Mouse (Mus musculus) neutrophil, adult 59 days (primary cell): ENCODE data around the gene Dok4. TPM values are rescaled to one million over a fixed set of nuclear protein-coding genes. Genes with fewer than 3 reads are reported as not detected.

Source experiments
- total RNA-seq, 2 experiments: library from RNA; stranded (reverse); gene quantifications; 1 replicate in 1 of 2; 2 replicates in 1 of 2; pipeline ENCODE4 v1.2.4; 2023

Gene Dok4
- total RNA-seq, result 1 to 10 TPM in 1 of 2 experiments, under 1 TPM in 1; 0.98 to 1.5 TPM

GRCm38 (mm10) chr8:94876197-94876730, at the start of gene Dok4:
Gene Dok4 (minus strand): TSS chr8:94876330.

GRCm38 (mm10) chr8:94923405-94923804, 47.3 kb upstream of the Dok4 start, which contains the start of gene Adgrg5:
Gene Adgrg5 (plus strand): TSS chr8:94923694.

GRCm38 (mm10) chr8:94917851-94918495, 41.8 kb upstream of the Dok4 start, which contains the start of gene Ccdc102a:
Gene Ccdc102a (minus strand): TSS chr8:94918098.

DNA sequence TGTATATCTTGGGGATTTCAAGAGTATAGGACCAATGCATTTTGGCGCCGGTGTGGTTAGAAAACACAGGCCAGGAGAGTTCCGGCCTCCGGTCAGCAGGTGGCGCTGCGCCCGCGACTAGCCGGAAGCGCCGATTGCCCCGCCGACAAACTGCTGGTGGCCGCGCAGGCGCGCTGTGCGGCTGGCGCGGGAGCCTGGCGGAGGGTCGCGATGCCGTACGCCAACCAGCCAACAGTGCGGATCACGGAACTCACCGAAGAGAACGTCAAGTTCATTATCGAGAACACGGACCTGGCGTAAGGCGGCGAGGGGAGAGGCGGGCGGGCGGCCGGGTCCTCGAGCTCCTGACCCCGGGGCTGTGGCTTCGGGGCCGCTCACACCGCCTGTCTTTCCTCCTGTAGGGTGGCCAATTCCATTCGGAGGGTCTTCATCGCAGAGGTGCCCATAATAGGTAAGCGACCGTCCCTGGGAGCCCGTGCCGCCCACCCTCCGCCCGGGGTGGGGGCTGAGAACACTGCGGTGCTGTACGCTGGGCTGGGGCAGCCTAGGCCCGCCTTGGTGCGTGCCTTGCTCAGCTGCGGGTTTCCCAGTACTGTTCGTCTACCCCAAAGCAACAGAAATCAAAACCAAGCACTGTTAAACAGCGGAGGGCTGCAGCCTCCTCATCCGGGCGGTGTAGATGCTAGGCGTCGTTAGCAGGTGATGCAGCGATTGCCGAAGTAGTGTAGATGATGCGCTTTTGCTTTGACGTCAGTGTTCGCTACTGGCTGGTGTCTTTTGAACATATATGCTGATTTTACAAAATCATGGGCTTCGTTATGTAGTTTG, 18.6 kb downstream of the Dok4 start, which contains the start of gene Polr2c:
Gene Polr2c (plus strand): TSS at position 105 of the 828 bp plus-strand sequence.

DNA sequence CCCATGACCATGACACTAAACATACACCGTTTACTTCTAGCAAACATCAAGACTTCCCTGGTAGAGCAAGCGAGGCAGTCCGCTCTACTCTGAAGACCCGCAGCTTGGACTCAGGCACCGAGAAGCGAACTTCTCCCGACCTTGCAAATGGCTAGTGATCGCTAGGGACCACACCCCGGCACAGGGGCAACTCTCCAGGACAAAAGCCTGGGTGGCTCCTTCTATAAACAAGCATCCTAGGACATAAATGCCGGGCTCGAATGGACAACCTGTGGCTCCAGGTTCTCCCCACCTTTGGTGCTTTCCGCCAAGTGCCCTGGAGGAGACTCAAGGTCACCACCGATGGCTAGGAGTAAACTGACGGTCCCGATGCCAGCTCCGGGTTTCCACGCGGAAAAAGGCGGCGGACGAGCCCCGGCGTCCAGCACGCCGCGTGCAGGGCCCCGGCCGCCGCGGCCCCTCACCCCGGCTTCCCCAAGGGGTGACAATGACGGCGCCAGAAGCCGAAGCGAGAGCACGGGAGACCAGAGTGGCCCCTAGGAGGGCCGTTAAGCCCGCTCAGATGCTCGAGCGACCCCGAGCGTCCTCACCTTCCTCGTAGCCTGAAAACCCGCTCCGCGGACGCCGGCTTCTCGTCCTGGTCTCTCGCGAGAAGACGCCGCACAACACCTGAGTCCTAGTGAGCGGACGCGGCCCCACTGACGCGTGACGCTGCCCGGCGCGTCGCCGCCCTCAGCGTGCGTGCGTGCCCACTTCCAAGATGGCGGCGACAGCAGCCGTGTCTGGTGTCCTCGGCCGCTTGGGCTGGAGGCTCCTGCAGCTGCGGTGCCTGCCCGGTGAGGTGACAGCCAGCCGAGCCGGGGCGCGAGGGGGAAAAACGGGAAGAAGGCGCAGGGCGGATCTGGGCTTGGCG, 38.2 kb downstream of the Dok4 start, which contains the start of the genes Coq9 and Ciapin1:
Gene Coq9 (plus strand): TSS at position 660 of the 913 bp plus-strand sequence.
Gene Ciapin1 (minus strand): TSS at position 697 of the 913 bp plus-strand sequence.

Other genes starting within 250 kb of the Dok4 start
- gene Arl2bp, start 209.7 kb downstream of the Dok4 start, total RNA-seq, result 10 to 100 TPM; 73.3 to 79.2 TPM
- gene Pllp, start 180.1 kb downstream of the Dok4 start, total RNA-seq, result not detected
- gene Ccl22, start 130.7 kb downstream of the Dok4 start, total RNA-seq, result not detected
- not detected for gene Cx3cl1, start 104.3 kb downstream of the Dok4 start, total RNA-seq
- gene Ccl17, start 65.9 kb downstream of the Dok4 start, total RNA-seq, result not detected
- 10 to 100 TPM; 21.0 to 27.6 TPM for gene Coq9, start 38.0 kb downstream of the Dok4 start, total RNA-seq
- 10 to 100 TPM; 36.3 to 51.7 TPM for gene Ciapin1, start 38.0 kb downstream of the Dok4 start, total RNA-seq
- 10 to 100 TPM; 39.0 to 47.2 TPM for gene Polr2c, start 18.9 kb downstream of the Dok4 start, total RNA-seq
- 1 to 10 TPM; 4.3 to 6.6 TPM for gene Ccdc102a, start 41.8 kb upstream of the Dok4 start, total RNA-seq
- 10 to 100 TPM; 15.3 to 17.1 TPM for gene Adgrg5, start 47.4 kb upstream of the Dok4 start, total RNA-seq
- gene Adgrg1, start 98.4 kb upstream of the Dok4 start, total RNA-seq, result 10 to 100 TPM; 12.6 to 15.6 TPM
- 100 to 1,000 TPM; 128 to 166 TPM for gene Adgrg3, start 141.4 kb upstream of the Dok4 start, total RNA-seq
- under 1 TPM; 0.51 to 0.99 TPM for gene Drc7, start 178.8 kb upstream of the Dok4 start, total RNA-seq
- 10 to 100 TPM; 11.5 to 14.7 TPM for gene Katnb1, start 204.9 kb upstream of the Dok4 start, total RNA-seq